Mouse (Mus musculus) limb, embryonic 13.5 days (tissue): Measurements from ENCODE around the gene Ccdc148. TPM values are rescaled to one million over a fixed set of nuclear protein-coding genes. Genes with fewer than 3 reads are reported as not detected.

Experiments
- ATAC-seq: fragments of 200-750 bp; cut with Nextera tagmentation; 2 replicates; pipeline ENCODE4 v1.8.0; 2017; ENCODE audit warnings: low read depth, moderate number of reproducible peaks, moderate TSS enrichment; ENCODE audit not compliant: low FRiP score
- H3K27ac ChIP-seq: fragments of 300-500 bp; sonication (generic); 2 replicates; pipeline ENCODE4 v1.5.1; 2015; ENCODE audit warnings: inconsistent platforms, mild to moderate bottlenecking, moderate library complexity
- H3K27me3 ChIP-seq: fragments of 300-500 bp; sonication (generic); 2 replicates; pipeline ENCODE4 v1.6.1; 2015; ENCODE audit warnings: mild to moderate bottlenecking, inconsistent platforms
- H3K36me3 ChIP-seq: fragments of 300-500 bp; sonication (generic); 2 replicates; pipeline ENCODE4 v1.6.1; 2015; ENCODE audit warnings: inconsistent platforms, mild to moderate bottlenecking, moderate library complexity
- H3K4me1 ChIP-seq: fragments of 300-500 bp; sonication (generic); 2 replicates; pipeline ENCODE4 v1.6.1; 2015; ENCODE audit warnings: inconsistent platforms
- H3K4me2 ChIP-seq: fragments of 300-500 bp; sonication (generic); replicated peaks from 2 replicates; pipeline ENCODE4 v1.6.1; 2015; ENCODE audit warnings: inconsistent platforms, mild to moderate bottlenecking, moderate library complexity
- H3K4me3 ChIP-seq: fragments of 300-500 bp; sonication (generic); 2 replicates; pipeline ENCODE4 v1.5.1; 2015; ENCODE audit warnings: moderate library complexity, mild to moderate bottlenecking, inconsistent platforms
- H3K9ac ChIP-seq: fragments of 300-500 bp; sonication (generic); 2 replicates; pipeline ENCODE4 v1.6.1; 2015; ENCODE audit warnings: mild to moderate bottlenecking, inconsistent platforms
- H3K9me3 ChIP-seq: fragments of 300-500 bp; sonication (generic); 2 replicates; pipeline ENCODE4 v1.6.1; 2016; ENCODE audit warnings: inconsistent platforms
- WGBS: fragments of 180-500 bp; shearing (Covaris S2); methylation state at CpG from one replicate; pipeline ENCODE4 v1.1.7; 2015; 5-methylcytosine and 5-hydroxymethylcytosine counted together
- polyA plus RNA-seq: library from polyadenylated mRNA; unstranded; fragments of >200 nt; fragmentation: Nextera tagmentation; extraction: Ambion mirVana; gene quantifications from 2 replicates; pipeline ENCODE4 v1.2.1, GENCODE M21; 2015

The Ccdc148 gene
- polyA plus RNA-seq = 0.57 and 0.75 TPM in 2 replicates

DNA sequence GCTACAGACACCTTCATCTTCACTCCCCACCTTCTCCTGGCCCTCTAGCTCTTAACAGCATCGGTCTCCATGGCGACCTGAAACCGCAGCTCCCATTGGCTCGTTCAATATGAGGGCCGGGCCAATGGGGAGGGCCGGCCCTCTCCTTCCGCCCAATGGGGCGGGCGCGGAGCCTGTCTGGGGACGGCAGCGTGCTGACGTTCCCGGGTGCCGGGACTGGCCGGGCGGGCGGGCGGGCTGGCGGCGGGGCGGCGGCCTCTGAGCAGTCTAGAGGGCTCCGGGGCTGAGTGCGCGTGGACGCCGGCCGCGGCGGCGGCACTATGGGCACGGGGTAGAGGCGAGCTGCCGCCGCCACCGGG is at the start of gene Ccdc148, which contains the start of gene Pkp4:
Gene Ccdc148, minus strand, starts transcription at position 79 of the 359 bp plus-strand sequence.
Gene Pkp4, plus strand, starts transcription at position 246 of the 359 bp plus-strand sequence.
- H3K36me3 ChIP-seq = no peaks in the 10 kb centered on the region
- peak within 1 kb of the TSS; percentile 87 for H3K4me2 ChIP-seq
- peaks cover 22% of the 10 kb centered on the region for H3K4me1 ChIP-seq
- ATAC-seq = peak; percentile 97
- no peaks in the 10 kb centered on the region for H3K9me3 ChIP-seq
- WGBS = under 1% methylated on average over 37 of the region's 37 CpGs
- peak within 1 kb of the TSS; percentile 87 for H3K9ac ChIP-seq
- peak within 1 kb of the TSS; percentile 92 for H3K4me3 ChIP-seq
- no peaks in the 10 kb centered on the region for H3K27me3 ChIP-seq
- H3K27ac ChIP-seq = peak within 1 kb of the TSS; percentile 79

DNA sequence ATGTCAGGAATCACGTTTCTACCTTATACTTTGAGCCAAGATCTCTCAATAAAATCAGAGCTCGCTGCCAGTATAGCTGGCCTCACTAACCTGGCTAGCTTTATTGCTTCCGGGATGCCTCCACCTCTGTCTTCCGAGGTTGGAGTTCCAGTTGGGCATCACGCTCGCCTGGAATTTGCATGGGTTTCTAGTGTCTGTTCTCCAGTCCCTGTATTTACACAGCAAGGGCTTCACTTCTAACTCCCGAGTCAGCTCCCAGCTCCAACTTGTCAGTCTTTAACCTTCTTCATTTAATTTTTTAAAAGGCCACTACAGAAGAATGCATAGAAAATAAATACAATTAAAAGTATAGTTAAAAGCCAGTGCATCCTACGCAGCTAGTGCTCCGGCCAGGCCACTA is 47.8 kb upstream of the Ccdc148 start:
- no peak overlapping the region for H3K27ac ChIP-seq
- 68% methylated on average over 9 of the region's 9 CpGs for WGBS
- ATAC-seq = no peak
- no peaks in the 10 kb centered on the region for H3K9me3 ChIP-seq
- 0 out of 2 replicates have a peak, but pooled peaks cover 15% of the 10 kb centered on the region for H3K4me1 ChIP-seq
- H3K27me3 ChIP-seq = no peaks in the 10 kb centered on the region
- no peak overlapping the region for H3K4me3 ChIP-seq
- H3K4me2 ChIP-seq = no peak overlapping the region
- no peak overlapping the region for H3K9ac ChIP-seq
- no peaks in the 10 kb centered on the region for H3K36me3 ChIP-seq

- WGBS = 80% methylated on average over 5 of the region's 5 CpGs
- Histone ChIP-seq H3K4me2 (no peak overlapping the region), H3K9ac (no peak overlapping the region), H3K27ac (no peak overlapping the region), H3K36me3 (no peaks in the 10 kb centered on the region), H3K4me1 (0 out of 2 replicates have a peak, but pooled peaks cover 20% of the 10 kb centered on the region), H3K27me3 (no peaks in the 10 kb centered on the region), H3K9me3 (no peaks in the 10 kb centered on the region), H3K4me3 (no peak overlapping the region)
- no peak for ATAC-seq
Observed at GRCm38 (mm10) chr2:59207725-59208124, 47.2 kb upstream of the Ccdc148 start.

DNA sequence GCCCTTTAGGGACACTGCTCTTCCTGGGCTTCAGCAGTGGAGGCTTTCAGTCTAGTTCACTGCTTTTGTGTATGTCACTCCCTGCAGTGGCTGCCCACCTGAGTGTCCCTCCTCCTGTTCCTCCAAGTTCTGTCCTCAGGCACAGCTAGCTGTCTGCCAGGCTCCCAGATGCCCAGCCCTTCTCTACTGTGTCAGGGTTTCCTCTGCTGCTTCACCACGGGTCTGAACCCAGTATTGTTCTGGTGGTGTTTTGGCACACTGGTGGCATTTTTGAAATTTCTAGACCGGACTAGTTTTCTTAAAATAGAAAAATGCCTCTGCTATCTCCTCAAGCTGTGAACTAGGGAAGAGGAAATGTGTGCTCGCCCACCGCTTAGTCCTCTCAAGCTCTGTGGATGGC is 46.8 kb upstream of the Ccdc148 start:
- H3K27ac ChIP-seq = no peak overlapping the region
- ATAC-seq = no peak
- H3K36me3 ChIP-seq = no peaks in the 10 kb centered on the region
- H3K4me2 ChIP-seq = no peak overlapping the region
- no peak overlapping the region for H3K4me3 ChIP-seq
- 77% methylated on average over 4 of the region's 4 CpGs for WGBS
- 0 out of 2 replicates have a peak, but pooled peaks cover 20% of the 10 kb centered on the region for H3K4me1 ChIP-seq
- H3K27me3 ChIP-seq = no peaks in the 10 kb centered on the region
- H3K9ac ChIP-seq = no peak overlapping the region
- no peaks in the 10 kb centered on the region for H3K9me3 ChIP-seq

DNA sequence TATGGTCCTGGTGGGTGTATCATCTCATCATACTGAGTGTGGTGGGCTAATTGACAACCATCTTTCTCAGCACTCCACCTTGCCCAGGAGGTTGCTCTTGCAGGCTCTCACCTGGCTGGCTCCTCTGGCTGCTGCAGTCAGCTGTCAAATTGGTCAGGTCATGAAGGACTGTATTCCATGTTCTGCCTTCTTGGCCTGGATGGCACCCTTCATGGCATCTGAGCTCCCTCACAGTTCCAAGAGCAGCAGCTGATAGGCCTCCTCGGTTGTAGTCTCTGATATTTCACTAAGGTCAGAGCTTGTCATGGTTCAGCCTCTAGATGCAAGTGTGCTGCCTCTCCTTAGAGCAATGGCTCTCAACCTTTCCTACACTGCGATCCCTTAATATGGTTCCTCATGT is 45.7 kb upstream of the Ccdc148 start:
- Histone ChIP-seq H3K4me3 (no peak overlapping the region), H3K36me3 (no peaks in the 10 kb centered on the region), H3K9ac (no peak overlapping the region), H3K4me2 (no peak overlapping the region), H3K9me3 (no peaks in the 10 kb centered on the region), H3K27me3 (no peaks in the 10 kb centered on the region), H3K27ac (no peak overlapping the region), H3K4me1 (0 out of 2 replicates have a peak, but pooled peaks cover 20% of the 10 kb centered on the region)
- 88% methylated on average over 2 of the region's 2 CpGs for WGBS
- ATAC-seq = no peak

DNA sequence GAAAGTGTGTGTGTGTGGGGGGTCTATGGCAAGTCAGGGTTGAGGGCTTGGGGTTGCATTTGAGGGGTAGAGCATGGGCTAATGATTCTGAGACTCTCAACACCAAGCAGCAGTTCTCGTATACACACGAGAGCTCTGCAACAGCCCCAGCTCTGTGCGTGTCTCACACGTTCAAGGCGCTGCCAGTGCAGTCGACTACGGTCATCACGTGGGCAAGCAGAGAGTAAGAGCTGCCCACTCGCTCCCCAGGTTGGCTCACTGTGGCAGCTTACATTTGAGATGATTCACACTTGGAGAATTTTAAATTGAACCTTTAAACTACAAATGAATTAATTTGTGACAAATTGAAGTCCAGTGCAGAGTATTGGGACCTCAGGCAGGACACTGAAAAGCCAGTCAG is 44.6 kb upstream of the Ccdc148 start:
- ATAC-seq = no peak
- Histone ChIP-seq H3K9ac (no peak overlapping the region), H3K36me3 (no peaks in the 10 kb centered on the region), H3K9me3 (no peaks in the 10 kb centered on the region), H3K27me3 (no peaks in the 10 kb centered on the region), H3K4me2 (no peak overlapping the region), H3K4me3 (no peak overlapping the region), H3K27ac (no peak overlapping the region), H3K4me1 (0 out of 2 replicates have a peak, but pooled peaks cover 20% of the 10 kb centered on the region)
- WGBS = 90% methylated on average over 9 of the region's 9 CpGs

DNA sequence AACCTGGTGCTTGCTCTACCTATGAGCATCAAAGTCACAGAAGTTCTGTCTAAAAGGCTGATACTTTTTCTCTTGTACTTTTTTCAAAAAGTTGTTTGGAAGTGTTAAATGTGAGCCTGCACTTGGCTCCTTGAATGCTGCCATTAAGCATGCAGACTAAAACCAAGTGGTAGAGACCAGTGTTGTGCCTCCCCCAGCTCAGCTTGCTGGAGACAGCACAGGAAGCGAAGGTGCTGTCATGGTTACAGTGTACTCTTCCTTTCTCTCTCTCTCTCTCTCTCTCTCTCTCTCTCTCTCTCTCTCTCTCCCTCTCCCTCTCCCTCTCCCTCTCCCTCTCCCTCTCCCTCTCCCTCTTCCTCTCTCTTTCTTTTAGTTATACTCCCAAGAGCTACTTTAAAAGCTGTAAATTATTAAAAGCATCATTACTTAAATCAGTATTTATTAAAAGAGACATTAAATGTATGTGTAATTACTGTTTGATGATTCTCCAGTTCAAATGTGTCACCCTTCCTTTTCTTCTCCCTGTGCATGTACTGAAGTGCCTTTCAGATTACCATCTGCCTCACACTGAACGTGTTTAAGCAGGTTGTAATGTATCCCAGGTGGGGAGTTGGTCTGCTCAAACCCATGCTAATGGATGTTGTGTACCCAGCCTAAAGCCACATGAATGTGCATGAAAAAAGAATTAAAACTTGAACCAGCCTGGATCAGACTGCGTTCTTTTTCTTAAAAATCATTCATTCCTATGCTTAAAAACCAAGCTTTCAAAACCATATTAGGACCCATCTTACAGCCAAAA is 43.3 kb upstream of the Ccdc148 start:
- Histone ChIP-seq H3K9me3 (no peaks in the 10 kb centered on the region), H3K36me3 (no peaks in the 10 kb centered on the region), H3K27ac (no peak overlapping the region), H3K4me2 (no peak overlapping the region), H3K9ac (no peak overlapping the region), H3K4me1 (0 out of 2 replicates have a peak, but pooled peaks cover 20% of the 10 kb centered on the region), H3K27me3 (no peaks in the 10 kb centered on the region), H3K4me3 (no peak overlapping the region)
- WGBS = 45% methylated on average over 3 of the region's 3 CpGs
- no peak for ATAC-seq

DNA sequence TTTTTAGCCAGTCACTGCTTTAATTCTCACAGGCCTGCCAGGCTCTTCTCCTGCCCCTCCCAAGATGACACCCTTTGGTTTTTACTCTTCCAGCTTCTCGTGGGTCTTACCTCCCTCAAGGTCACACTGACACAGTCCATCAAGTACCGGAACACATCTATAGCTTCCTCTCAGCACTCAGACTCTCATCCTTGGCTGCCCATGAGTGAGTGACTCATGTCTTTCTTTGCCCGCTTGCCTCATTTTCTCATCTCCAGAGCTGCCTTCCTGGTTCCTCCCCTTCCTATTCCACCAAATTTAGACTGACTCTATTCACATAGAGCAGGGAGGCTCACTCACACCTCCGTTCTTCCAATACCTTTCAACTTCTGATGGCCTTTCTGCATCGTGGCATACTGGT is 42.4 kb upstream of the Ccdc148 start:
- no peak overlapping the region for H3K27ac ChIP-seq
- no peak overlapping the region for H3K4me3 ChIP-seq
- H3K4me2 ChIP-seq = no peak overlapping the region
- no peaks in the 10 kb centered on the region for H3K27me3 ChIP-seq
- no peak for ATAC-seq
- 0 out of 2 replicates have a peak, but pooled peaks cover 20% of the 10 kb centered on the region for H3K4me1 ChIP-seq
- H3K36me3 ChIP-seq = no peaks in the 10 kb centered on the region
- H3K9me3 ChIP-seq = no peaks in the 10 kb centered on the region
- 76% methylated on average over 5 of the region's 5 CpGs for WGBS
- H3K9ac ChIP-seq = no peak overlapping the region

- no peak for ATAC-seq
Observed at GRCm38 (mm10) chr2:59200511-59200910, 40.0 kb upstream of the Ccdc148 start.

GRCm38 (mm10) chr2:59199476-59199976 is 39.0 kb upstream of the Ccdc148 start:
- 93% methylated on average over 5 of the region's 5 CpGs for WGBS

More at GRCm38 (mm10) chr2:59200511-59200910, 40.0 kb upstream of the Ccdc148 start:
- WGBS = 87% methylated on average over 3 of the region's 3 CpGs
- Histone ChIP-seq H3K27me3 (no peaks in the 10 kb centered on the region), H3K9me3 (no peaks in the 10 kb centered on the region), H3K4me2 (no peak overlapping the region), H3K36me3 (no peaks in the 10 kb centered on the region), H3K27ac (no peak overlapping the region), H3K4me1 (0 out of 2 replicates have a peak, but pooled peaks cover 20% of the 10 kb centered on the region), H3K4me3 (no peak overlapping the region), H3K9ac (no peak overlapping the region)

DNA sequence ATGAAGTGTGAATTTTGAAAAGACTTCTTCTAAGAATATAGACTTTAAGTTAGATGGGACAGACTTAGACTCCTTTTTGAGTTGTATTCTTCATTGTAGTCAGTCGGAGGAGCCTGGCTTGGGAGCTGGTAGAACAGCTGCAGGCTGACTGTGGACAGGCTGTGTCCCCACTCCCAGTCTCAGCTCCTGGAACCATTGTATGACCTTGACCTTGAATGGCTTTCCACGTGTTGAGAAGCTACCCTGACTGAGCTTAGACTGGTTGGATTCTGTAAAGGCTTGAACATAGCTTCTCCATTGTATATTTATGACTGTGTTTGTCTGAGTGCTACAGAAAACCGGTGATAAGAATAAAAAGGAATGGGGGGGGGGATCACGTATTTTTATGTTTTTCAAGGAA is 36.7 kb upstream of the Ccdc148 start:
- no peak for ATAC-seq
- Histone ChIP-seq H3K9ac (no peak overlapping the region), H3K27ac (no peak overlapping the region), H3K4me1 (peaks cover 12% of the 10 kb centered on the region; the same call in 1 of the 2 replicates), H3K36me3 (no peaks in the 10 kb centered on the region), H3K4me3 (no peak overlapping the region), H3K9me3 (no peaks in the 10 kb centered on the region), H3K4me2 (no peak overlapping the region), H3K27me3 (no peaks in the 10 kb centered on the region)
- WGBS = 86% methylated on average over 4 of the region's 4 CpGs

More at GRCm38 (mm10) chr2:59199476-59199976, 39.0 kb upstream of the Ccdc148 start:
- H3K4me3 ChIP-seq = no peak overlapping the region
- H3K9ac ChIP-seq = no peak overlapping the region
- H3K27me3 ChIP-seq = no peaks in the 10 kb centered on the region
- ATAC-seq = no peak
- no peaks in the 10 kb centered on the region for H3K36me3 ChIP-seq
- no peaks in the 10 kb centered on the region for H3K9me3 ChIP-seq
- 0 out of 2 replicates have a peak, but pooled peaks cover 13% of the 10 kb centered on the region for H3K4me1 ChIP-seq
- H3K4me2 ChIP-seq = no peak overlapping the region
- H3K27ac ChIP-seq = no peak overlapping the region

DNA sequence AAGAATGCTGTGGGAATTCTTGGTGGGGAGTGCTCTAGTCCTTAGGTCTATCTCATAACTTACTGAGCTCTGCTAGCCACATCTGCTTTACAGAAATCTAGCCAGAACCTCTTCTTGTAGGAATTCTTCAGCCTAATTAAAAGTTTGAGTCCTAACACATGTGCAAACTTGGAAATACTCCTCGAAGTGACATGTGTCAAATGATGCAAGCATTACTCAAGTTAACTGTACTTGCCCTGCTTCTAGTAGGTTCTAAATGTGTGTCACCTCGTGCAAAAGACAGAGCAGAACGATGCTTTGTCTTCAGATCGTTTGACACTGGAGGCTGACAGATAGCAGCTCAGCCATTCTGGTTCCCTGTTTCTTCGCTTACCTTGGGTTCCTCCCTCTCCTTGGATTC is 32.6 kb upstream of the Ccdc148 start:
- no peak overlapping the region for H3K27ac ChIP-seq
- no peaks in the 10 kb centered on the region for H3K36me3 ChIP-seq
- WGBS = 67% methylated on average over 5 of the region's 5 CpGs
- H3K9me3 ChIP-seq = no peaks in the 10 kb centered on the region
- peaks cover 35% of the 10 kb centered on the region; the same call in 1 of the 2 replicates for H3K4me1 ChIP-seq
- no peaks in the 10 kb centered on the region for H3K27me3 ChIP-seq
- no peak overlapping the region for H3K4me2 ChIP-seq
- H3K9ac ChIP-seq = no peak overlapping the region
- no peak overlapping the region for H3K4me3 ChIP-seq
- ATAC-seq = no peak
